Mouse (Mus musculus) hindbrain, embryonic 12.5 days (tissue): ENCODE data around the gene Pip4k2a. TPM values are rescaled to one million over a fixed set of nuclear protein-coding genes. Genes with fewer than 3 reads are reported as not detected.

Experiments
- ATAC-seq: fragments of 200-750 bp; cut with Nextera tagmentation; 2 replicates; pipeline ENCODE4 v1.8.0; 2017; ENCODE audit warnings: moderate TSS enrichment; ENCODE audit not compliant: low FRiP score
- H3K27ac ChIP-seq: fragments of 300-500 bp; sonication (generic); 2 replicates; pipeline ENCODE4 v1.5.1; 2016; ENCODE audit warnings: mild to moderate bottlenecking
- H3K27me3 ChIP-seq: fragments of 300-500 bp; sonication (generic); 2 replicates; pipeline ENCODE4 v1.6.1; 2016; ENCODE audit warnings: mild to moderate bottlenecking
- H3K36me3 ChIP-seq: fragments of 300-500 bp; sonication (generic); 2 replicates; pipeline ENCODE4 v1.6.1; 2016; ENCODE audit warnings: mild to moderate bottlenecking
- H3K4me1 ChIP-seq: fragments of 300-500 bp; sonication (generic); 2 replicates; pipeline ENCODE4 v1.6.1; 2016
- H3K4me2 ChIP-seq: fragments of 300-500 bp; sonication (generic); replicated peaks from 2 replicates; pipeline ENCODE4 v1.6.1; 2016; ENCODE audit warnings: mild to moderate bottlenecking
- H3K4me3 ChIP-seq: fragments of 300-500 bp; sonication (generic); 2 replicates; pipeline ENCODE4 v1.5.1; 2016; ENCODE audit warnings: mild to moderate bottlenecking
- H3K9ac ChIP-seq: fragments of 300-500 bp; sonication (generic); 2 replicates; pipeline ENCODE4 v1.6.1; 2016; ENCODE audit warnings: mild to moderate bottlenecking, moderate library complexity
- H3K9me3 ChIP-seq: fragments of 300-500 bp; sonication (generic); replicated peaks from 2 replicates; pipeline ENCODE4 v1.6.1; 2016; ENCODE audit warnings: mild to moderate bottlenecking
- WGBS: fragments of 180-500 bp; shearing (Covaris S2); methylation state at CpG from one replicate; pipeline ENCODE4 v1.1.7; 2016; 5-methylcytosine and 5-hydroxymethylcytosine counted together
- polyA plus RNA-seq: library from polyadenylated mRNA; unstranded; fragments of >200 nt; fragmentation: Nextera tagmentation; extraction: Ambion mirVana; gene quantifications from 2 replicates; pipeline ENCODE4 v1.2.1, GENCODE M21; 2016

The Pip4k2a gene
- polyA plus RNA-seq, 1 experiment from 2014 or later = 12.5 TPM

DNA sequence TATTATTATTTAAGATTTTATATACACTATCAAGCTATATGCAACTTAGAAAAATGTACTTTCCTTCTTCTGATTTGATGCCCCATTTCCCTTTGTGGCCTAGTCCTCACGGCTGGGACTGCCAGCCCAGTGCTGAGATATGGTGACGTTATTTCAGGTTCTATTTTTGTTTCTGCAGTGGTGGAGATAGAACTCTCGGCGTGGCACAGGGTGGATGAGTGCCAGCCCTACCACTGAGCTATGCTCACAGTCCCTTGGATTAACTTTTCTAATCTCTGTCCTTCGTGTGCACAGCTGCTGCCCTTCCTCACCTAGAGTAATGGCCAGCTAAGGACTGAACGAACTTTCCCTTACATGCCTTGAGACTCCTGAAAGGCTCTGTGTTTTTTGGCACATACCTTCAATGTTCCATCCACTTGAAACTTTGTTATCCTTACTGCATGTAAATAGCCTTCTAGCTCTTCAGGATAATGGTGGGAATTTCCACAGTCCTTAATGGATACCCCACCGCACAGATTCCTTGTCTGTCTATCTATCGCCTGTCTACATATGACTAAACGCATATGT is 164.8 kb downstream of the Pip4k2a start:
- H3K9me3 ChIP-seq = no peaks in the 10 kb centered on the region; the same call in 1 of the 2 replicates
- H3K4me1 ChIP-seq = no peaks in the 10 kb centered on the region
- ATAC-seq = no peak
- H3K27ac ChIP-seq = no peak overlapping the region
- H3K36me3 ChIP-seq = no peaks in the 10 kb centered on the region
- no peaks in the 10 kb centered on the region for H3K27me3 ChIP-seq
- 91% methylated on average over 9 of the region's 9 CpGs for WGBS
- no peak overlapping the region for H3K9ac ChIP-seq
- H3K4me3 ChIP-seq = no peak overlapping the region
- H3K4me2 ChIP-seq = no peak overlapping the region

DNA sequence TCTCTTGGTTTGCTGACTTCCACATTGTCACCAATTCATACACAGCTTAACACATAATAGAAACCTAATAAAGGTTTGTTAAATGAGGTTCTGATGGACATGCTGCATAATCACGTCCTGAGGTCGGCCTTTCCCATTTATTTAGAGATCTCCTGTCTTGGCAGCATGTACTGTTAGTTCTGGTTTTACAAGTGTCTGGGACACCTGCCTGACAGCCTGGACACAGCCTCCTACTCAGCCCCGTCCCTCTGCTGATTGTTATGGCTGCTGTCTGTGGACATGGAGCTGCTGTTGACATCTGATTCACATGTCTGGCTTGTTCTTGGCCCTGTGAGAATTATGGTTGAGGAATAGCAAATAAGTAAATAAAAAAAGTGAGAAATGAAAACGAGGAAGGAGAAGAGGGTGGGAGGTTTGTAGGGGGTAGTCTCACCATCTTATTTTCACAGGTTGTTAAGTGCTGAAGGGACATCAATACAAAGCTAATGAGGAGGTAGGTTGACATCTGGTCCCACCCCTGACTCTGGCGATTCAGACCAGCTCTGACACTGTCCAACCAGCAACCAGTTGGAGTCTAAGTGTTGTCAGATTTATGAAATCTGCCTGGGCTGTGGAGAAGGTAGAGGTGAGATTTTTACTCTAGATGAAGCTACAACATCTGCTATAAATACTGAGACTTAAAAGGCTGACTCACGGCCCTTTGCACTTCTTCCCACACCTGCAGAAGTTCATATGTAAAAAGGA is 166.7 kb downstream of the Pip4k2a start:
- Histone ChIP-seq H3K36me3 (no peaks in the 10 kb centered on the region), H3K27ac (no peak overlapping the region), H3K4me3 (no peak overlapping the region), H3K27me3 (no peaks in the 10 kb centered on the region), H3K4me2 (no peak overlapping the region), H3K4me1 (no peaks in the 10 kb centered on the region), H3K9ac (no peak overlapping the region), H3K9me3 (no peaks in the 10 kb centered on the region; the same call in 1 of the 2 replicates)
- no peak for ATAC-seq
- WGBS = 86% methylated on average over 6 of the region's 6 CpGs

DNA sequence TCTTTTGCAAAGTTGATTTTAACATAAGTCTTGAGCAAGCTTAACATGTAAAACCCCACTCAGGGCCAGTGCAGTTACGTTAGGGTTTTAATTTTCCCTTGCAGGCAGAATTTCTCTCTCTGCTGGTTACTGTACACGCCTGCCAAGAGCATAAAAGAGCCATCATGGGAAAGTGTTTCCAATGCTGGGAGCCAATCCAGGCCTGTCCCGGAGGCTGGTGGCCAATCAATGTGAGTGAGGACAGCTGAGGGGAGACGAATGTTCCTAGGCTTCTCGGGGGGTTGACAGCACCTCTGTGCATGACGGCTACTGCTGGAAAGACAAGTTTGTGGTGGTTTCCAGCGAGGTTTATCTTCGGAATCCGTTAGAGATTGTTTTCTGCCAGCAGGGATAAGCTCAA is 175.2 kb downstream of the Pip4k2a start:
- no peak overlapping the region for H3K4me2 ChIP-seq
- WGBS = 53% methylated on average over 9 of the region's 9 CpGs
- H3K4me1 ChIP-seq = peaks cover 19% of the 10 kb centered on the region
- H3K27ac ChIP-seq = no peak overlapping the region
- no peaks in the 10 kb centered on the region for H3K36me3 ChIP-seq
- no peak overlapping the region for H3K4me3 ChIP-seq
- no peaks in the 10 kb centered on the region for H3K27me3 ChIP-seq
- no peaks in the 10 kb centered on the region for H3K9me3 ChIP-seq
- no peak overlapping the region for H3K9ac ChIP-seq
- ATAC-seq = no peak

DNA sequence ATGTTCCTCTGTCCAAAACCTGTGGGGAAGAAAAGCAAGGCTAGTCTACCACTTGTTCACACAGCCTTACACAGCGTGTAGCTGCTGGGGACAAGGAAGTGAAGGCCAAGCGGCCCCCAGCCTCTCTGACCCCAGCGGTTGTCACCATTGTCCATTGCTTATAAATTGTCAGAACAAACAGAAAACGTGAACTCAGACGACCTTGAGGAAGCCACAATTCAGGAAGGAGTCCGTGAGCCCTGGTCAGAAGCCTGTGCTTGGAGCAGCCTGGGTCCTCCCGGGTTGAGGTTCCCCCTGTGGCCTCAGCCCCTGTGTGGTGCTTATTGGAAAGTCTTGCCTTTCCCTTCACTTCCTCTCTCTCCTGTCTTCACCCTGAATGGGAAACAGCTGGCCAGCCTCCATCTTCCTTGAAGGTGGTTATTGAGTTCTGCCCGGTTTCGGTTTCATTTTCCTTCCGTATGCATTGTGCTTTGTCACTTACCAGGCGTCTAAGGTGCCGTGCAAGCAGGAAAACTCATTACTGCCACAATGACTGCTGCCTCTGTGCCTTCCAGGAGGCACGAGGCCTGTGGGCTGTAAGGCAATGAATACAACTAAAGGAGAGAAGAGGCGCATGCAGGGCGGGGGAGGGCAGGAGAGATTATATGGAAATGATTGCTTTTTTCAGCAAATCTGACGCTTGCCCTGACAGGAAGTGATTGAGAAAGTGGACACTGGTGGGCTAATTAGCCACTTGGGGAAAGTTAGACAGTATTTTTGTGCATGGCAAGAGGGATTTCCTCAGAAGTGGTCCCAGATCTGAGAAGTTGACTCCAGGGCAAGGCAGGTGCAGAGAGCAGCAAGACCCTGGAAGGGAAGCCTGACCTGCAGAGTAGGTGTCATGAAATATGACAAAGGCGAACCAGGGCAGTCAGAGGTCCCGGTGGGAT is 176.2 kb downstream of the Pip4k2a start:
- Histone ChIP-seq H3K4me2 (peak overlapping the region; percentile 36), H3K9ac (no peak overlapping the region), H3K27me3 (no peaks in the 10 kb centered on the region), H3K4me1 (peaks cover 19% of the 10 kb centered on the region), H3K9me3 (no peaks in the 10 kb centered on the region), H3K36me3 (no peaks in the 10 kb centered on the region), H3K4me3 (no peak overlapping the region), H3K27ac (no peak overlapping the region)
- 36% methylated on average over 18 of the region's 18 CpGs for WGBS
- 0 out of 2 replicates have a peak, but pooled peaks have one; percentile 42 for ATAC-seq

DNA sequence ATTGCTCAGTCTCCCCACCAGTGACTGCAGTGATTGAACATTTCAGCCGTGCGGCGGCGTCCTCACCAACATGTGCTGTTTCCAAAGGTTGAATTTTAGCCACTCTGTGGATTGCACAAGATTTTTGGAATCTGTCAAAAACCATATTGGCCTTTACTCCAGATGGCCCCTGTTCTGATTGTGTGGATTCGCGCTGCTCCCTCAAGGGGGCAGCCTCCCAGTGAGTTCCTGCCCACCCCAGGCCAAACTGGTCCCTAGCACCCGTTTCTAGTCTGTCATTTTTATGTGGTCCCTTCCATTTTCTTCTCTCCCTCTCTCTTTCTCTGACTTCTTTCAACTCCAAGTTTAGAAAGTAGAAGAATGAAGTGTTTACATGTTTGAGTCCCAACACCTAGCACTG is 178.4 kb downstream of the Pip4k2a start:
- ATAC-seq = no peak

DNA sequence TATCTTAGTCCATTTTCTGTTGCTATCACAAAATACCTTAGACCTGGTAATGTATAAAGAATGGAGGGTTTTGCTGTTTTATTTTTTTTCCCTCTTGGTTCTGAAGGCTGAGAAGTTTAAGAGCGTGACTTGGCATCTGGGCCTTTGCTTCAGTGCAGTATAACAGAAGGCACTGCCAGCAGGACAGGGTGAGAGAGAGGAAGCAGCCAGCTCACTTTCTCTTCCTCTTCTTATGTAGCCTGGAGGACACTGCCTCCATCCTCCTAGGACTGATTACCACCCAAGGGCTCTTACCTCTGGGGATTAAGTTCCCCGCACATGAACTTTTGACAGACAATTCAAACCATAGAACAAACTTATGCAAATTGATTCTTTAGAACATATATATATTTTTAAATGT is 181.9 kb downstream of the Pip4k2a start:
- no peak for ATAC-seq
- no peak overlapping the region for H3K4me2 ChIP-seq
- no peak overlapping the region for H3K4me3 ChIP-seq
- H3K9ac ChIP-seq = no peak overlapping the region
- no peak overlapping the region for H3K27ac ChIP-seq
- H3K4me1 ChIP-seq = 0 out of 2 replicates have a peak, but pooled peaks cover 7% of the 10 kb centered on the region
- H3K36me3 ChIP-seq = no peaks in the 10 kb centered on the region
- H3K9me3 ChIP-seq = no peaks in the 10 kb centered on the region
- no peaks in the 10 kb centered on the region for H3K27me3 ChIP-seq
- WGBS = 92% methylated on average over 2 of the region's 2 CpGs

More for the DNA sequence above, 178.4 kb downstream of the Pip4k2a start:
- Histone ChIP-seq H3K9ac (no peak overlapping the region), H3K4me2 (no peak overlapping the region), H3K36me3 (no peaks in the 10 kb centered on the region), H3K4me3 (no peak overlapping the region), H3K4me1 (peaks cover 20% of the 10 kb centered on the region), H3K9me3 (no peaks in the 10 kb centered on the region), H3K27ac (no peak overlapping the region), H3K27me3 (no peaks in the 10 kb centered on the region)
- 78% methylated on average over 7 of the region's 7 CpGs for WGBS

DNA sequence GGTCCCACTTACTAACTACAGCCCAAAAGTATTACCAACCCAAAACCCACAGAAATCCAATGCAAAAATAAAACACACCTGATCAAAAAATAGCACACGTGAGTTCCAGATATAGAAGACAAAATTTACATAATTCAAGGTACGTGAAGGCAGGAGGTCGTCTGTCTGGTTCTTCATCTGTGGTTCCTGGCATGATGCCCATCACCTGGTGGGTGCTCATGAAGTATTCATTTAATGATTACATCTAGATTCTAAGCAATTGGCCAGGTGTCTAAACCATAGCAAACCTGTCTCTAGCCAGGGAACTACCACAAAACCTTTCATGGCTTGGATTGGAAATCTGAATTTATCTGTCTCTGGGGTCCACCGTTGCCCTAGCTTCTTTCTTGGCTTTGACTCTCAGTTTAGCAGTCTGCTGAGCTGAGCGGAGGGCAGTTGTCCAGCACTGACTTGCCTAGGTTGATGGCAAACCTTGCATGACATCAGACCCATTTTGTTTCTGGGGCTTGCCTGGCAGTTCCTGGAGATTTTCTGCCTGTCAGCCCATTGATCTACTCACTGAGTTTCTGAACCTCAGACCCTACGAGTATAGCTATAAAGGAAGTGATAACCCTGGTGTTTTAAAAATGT is 182.5 kb downstream of the Pip4k2a start:
- no peak overlapping the region for H3K27ac ChIP-seq
- 82% methylated on average over 6 of the region's 6 CpGs for WGBS

DNA sequence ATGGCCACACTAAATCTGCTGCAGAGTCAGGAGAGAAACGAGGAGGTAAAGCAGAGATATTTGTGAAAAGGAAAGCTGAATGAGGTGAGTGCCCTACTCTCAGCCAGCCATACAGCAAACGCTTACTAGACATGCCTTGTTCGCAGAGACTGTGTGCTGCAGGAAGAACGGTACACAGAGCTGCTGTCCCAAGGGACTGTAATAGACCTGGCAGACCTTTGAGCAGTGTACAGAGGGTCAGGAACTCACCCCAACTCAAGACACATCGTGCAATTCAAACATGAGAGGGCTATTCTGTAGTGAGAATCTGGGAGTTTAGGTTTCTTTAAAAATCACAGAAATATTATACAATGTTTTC is 183.5 kb downstream of the Pip4k2a start:
- ATAC-seq = no peak
- Histone ChIP-seq H3K4me2 (no peak overlapping the region), H3K9me3 (no peaks in the 10 kb centered on the region), H3K4me3 (no peak overlapping the region), H3K27ac (no peak overlapping the region), H3K4me1 (0 out of 2 replicates have a peak, but pooled peaks cover 7% of the 10 kb centered on the region), H3K9ac (no peak overlapping the region), H3K36me3 (no peaks in the 10 kb centered on the region), H3K27me3 (no peaks in the 10 kb centered on the region)
- 42% methylated on average over 5 of the region's 5 CpGs for WGBS

More for the DNA sequence above, 182.5 kb downstream of the Pip4k2a start:
- no peaks in the 10 kb centered on the region for H3K36me3 ChIP-seq
- H3K9me3 ChIP-seq = no peaks in the 10 kb centered on the region
- 0 out of 2 replicates have a peak, but pooled peaks cover 7% of the 10 kb centered on the region for H3K4me1 ChIP-seq
- no peak overlapping the region for H3K4me3 ChIP-seq
- no peak overlapping the region for H3K4me2 ChIP-seq
- no peaks in the 10 kb centered on the region for H3K27me3 ChIP-seq
- no peak for ATAC-seq
- no peak overlapping the region for H3K9ac ChIP-seq

DNA sequence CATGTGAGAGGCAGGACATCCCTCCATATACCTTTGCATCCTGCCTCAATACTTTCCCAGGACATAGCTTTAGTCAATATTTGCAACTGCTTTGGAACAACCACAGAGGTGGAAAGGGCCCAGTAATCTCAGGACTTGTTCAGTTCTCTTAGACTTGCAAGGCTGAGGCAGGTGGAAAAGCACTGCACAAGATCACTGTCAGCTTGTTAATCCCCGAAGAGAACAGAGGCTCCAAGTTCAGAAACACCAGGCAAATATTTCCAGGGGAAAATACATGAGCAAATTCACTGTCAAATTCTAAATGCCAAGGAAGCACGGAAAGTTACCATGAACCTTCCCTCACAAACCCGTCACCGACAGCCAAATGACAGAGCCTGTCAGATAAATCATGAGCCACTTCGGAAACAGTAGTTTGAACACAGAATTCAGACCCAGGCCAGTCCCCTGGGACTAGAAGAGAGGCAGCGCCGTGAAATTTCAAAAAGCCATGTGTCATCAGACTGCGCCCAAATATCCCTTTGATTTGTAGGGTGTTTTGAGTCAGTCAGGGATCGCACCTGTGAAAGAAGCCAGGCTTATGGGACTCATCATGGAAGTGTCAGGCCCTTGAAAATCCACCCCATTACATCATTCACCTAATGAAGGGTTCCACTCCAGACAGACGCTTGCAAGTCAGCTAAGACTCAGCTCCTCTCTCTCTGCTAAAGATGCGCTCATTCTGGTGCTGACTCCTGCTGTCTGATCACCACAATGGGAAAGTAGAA is 184.1 kb downstream of the Pip4k2a start:
- ATAC-seq = no peak
- Histone ChIP-seq H3K4me2 (no peak overlapping the region), H3K27ac (no peak overlapping the region), H3K36me3 (no peaks in the 10 kb centered on the region), H3K9me3 (no peaks in the 10 kb centered on the region), H3K9ac (no peak overlapping the region), H3K27me3 (no peaks in the 10 kb centered on the region), H3K4me3 (no peak overlapping the region), H3K4me1 (0 out of 2 replicates have a peak, but pooled peaks cover 7% of the 10 kb centered on the region)
- 70% methylated on average over 11 of the region's 11 CpGs for WGBS

DNA sequence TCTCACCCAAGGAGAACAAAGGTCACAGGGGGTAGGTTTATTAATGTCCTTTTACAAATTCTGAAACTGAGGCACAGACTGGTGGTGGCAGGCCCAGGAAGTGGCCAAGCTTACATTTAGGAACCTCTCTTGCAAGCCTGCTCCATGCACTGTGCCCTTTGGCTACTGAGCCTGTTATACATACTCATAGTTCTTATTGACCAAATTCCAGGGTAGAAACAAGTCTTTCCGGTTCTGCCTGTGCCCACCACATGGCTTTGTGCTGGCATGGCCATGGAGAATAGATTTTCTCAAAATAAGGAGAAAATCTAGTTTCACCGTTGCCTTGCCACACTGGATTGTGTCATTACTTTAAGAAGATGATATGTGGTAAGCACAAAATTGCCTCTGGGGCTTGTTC is 190.0 kb downstream of the Pip4k2a start:
- Histone ChIP-seq H3K4me3 (no peak overlapping the region), H3K36me3 (no peaks in the 10 kb centered on the region), H3K9ac (no peak overlapping the region), H3K27me3 (peaks cover 4% of the 10 kb centered on the region; the same call in 1 of the 2 replicates), H3K9me3 (no peaks in the 10 kb centered on the region), H3K4me2 (no peak overlapping the region), H3K4me1 (no peaks in the 10 kb centered on the region; the same call in 1 of the 2 replicates), H3K27ac (no peak overlapping the region)
- ATAC-seq = no peak
- WGBS = 80% methylated on average over 2 of the region's 2 CpGs

DNA sequence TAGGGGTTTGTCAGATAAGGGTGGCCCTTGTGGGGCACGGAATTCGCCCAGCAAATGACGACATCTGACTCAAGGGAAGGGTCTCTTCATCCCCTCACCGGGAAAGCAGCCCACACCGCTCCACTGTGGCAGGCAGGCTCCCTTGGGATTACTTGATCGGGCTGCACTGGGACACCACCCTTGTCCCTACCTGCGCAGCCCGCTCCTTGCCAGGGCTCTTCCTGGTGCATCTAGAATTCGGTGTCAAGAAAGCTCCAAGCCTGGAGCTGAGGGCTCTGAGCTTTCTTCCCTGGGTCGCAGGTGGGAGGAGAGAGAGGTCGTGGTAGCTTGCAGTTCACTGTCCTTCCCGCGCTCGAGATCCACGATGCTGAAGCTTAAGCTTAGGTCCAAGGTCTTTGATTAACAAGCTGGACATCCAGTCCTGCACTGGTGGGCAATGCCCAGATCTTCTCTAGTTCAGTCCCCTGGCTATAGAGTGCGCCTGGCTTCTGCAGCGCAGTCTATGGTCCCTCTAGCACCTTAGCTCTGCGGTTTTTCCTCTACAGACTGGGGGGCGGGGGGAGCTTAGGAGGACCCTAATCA is 196.6 kb downstream of the Pip4k2a start:
- Histone ChIP-seq H3K27ac (peak overlapping the region; percentile 92), H3K4me2 (peak overlapping the region; percentile 73), H3K9ac (peak overlapping the region; percentile 23), H3K36me3 (no peaks in the 10 kb centered on the region), H3K4me3 (peak overlapping the region; percentile 40), H3K27me3 (peaks cover 18% of the 10 kb centered on the region), H3K4me1 (peaks cover 27% of the 10 kb centered on the region), H3K9me3 (no peaks in the 10 kb centered on the region)
- ATAC-seq = 0 out of 2 replicates have a peak, but pooled peaks have one; percentile 11
- 4% methylated on average over 19 of the region's 19 CpGs for WGBS
